Mouse (Mus musculus) cerebellum, adult 2 months (tissue): ENCODE results near the gene Tmem260. TPM values are rescaled to one million over a fixed set of nuclear protein-coding genes. Genes with fewer than 3 reads are reported as not detected.

ENCODE experiments used
- DNase-seq, 2 experiments: peaks; one replicate each; pipeline ENCODE4 v3.0.0; 2021
- H3K27ac ChIP-seq: fragments of 200-500 bp; 2 replicates; pipeline ENCODE4 v1.5.1; 2012; ENCODE audit warnings: low read length, control low read depth, inconsistent platforms; ENCODE audit not compliant: insufficient read depth
- H3K27me3 ChIP-seq: fragments of 200-500 bp; 2 replicates; pipeline ENCODE4 v1.6.1; 2012; ENCODE audit warnings: inconsistent platforms, mild to moderate bottlenecking, low read length, moderate library complexity; ENCODE audit not compliant: control insufficient read depth, insufficient read depth
- H3K4me1 ChIP-seq: fragments of 200-500 bp; 2 replicates; pipeline ENCODE4 v1.6.1; 2011; ENCODE audit warnings: low read length; ENCODE audit not compliant: control insufficient read depth, insufficient read depth
- H3K4me3 ChIP-seq: fragments of 200-500 bp; replicated peaks from 2 replicates; pipeline ENCODE3; 2011; ENCODE audit warnings: mild to moderate bottlenecking, low read depth, low read length, control low read depth; ENCODE audit not compliant: insufficient read depth
- CTCF ChIP-seq: fragments of 200-500 bp; IDR thresholded peaks from 2 replicates; pipeline ENCODE4 v1.5.1; 2011; ENCODE audit warnings: low read depth, mild to moderate bottlenecking, control low read depth, low read length, moderate library complexity, borderline replicate concordance; ENCODE audit not compliant: insufficient read depth
- POLR2A ChIP-seq: fragments of 200-500 bp; IDR thresholded peaks from 2 replicates; pipeline ENCODE4 v1.6.1; 2011; ENCODE audit warnings: low read length, control low read depth, borderline replicate concordance; ENCODE audit not compliant: insufficient read depth
- WGBS: fragments of 180-500 bp; shearing (Covaris S2); methylation state at CpG from one replicate; pipeline ENCODE4 v1.1.7; 2018; 5-methylcytosine and 5-hydroxymethylcytosine counted together
- polyA plus RNA-seq: library from polyadenylated mRNA; depleted of rRNA; stranded (reverse); fragments of >200 nt; gene quantifications from 2 replicates; pipeline ENCODE4 v1.2.3, GENCODE M21; 2012; rRNA removed

Tmem260 gene
- polyA plus RNA-seq, 1 experiment = 18.6 TPM

- TF ChIP-seq POLR2A (no peak), CTCF (no peak)
- no peak for DNase-seq
- Histone ChIP-seq H3K27ac (no peak overlapping the region), H3K27me3 (no peaks in the 10 kb centered on the region), H3K4me1 (peaks cover 9% of the 10 kb centered on the region; the same call in 1 of the 2 replicates), H3K4me3 (no peak overlapping the region)
- WGBS = 88% methylated on average over 7 of the region's 7 CpGs
Observed at GRCm38 (mm10) chr14:48566596-48566995, 120.7 kb downstream of the Tmem260 start.

Other genes starting within 250 kb of the Tmem260 start
- gene Otx2, start 227.7 kb downstream of the Tmem260 start, polyA plus RNA-seq = 9.9 and 13.8 TPM in 2 replicates